Mouse (Mus musculus): ENCODE results near the gene Cela1. TPM values are rescaled to one million over a fixed set of nuclear protein-coding genes. Genes with fewer than 3 reads are reported as not detected.

Cela1 gene
- total RNA-seq, 2 experiments from 2014 or later, result 2.4 to 3.3 TPM

DNA sequence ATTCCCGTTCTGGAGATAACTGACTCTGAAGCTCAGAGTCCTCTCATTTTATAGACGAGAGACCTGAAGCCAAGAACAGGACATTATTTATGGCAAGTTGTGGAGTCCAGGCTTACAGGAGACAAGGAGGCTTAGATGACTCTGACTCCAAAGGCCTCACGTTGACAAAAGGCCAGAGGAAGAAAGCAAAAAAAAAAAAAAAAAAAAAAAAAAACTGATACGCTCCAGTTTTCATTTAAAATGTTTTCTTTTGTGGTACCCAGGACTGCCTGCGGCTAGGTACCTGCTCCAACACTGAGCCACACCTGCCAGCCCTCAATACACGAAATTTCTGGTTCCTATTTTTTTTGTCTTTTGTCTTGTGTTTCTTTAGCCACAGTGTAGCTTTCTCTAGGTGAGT is 20.3 kb downstream of the Cela1 start:
- intact Hi-C loops (cut with DNase I), result no loop called here
- Histone ChIP-seq H3K4me3 (no peak overlapping the region), H3K27ac (no peak overlapping the region)
- no peak for TF ChIP-seq CTCF (IDR thresholded peaks at IDR 0.05)
- no peak for DNase-seq (ENCODE audit: extremely low spot score in 1 of 2, low spot score in 2 of 2)

DNA sequence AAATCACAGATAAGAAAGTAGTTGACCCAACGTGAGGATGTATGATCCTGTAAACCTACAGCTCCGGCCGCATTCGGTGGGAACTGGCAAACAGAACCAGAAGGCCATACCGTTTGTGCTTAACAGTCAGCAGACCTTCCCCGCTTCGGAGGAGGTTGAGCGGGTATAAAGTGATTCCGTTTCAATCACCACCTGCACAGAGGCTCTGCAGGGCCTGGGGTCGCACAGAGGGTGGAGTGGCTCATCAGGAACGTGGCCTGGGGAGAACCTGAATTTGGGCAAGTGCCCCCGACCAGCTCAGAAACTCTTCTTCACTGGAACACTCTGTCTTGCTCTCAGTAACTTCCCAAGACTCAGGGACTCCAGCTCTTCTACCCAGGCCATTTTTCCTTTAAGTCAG is 20.9 kb downstream of the Cela1 start:
- no peak overlapping the region for H3K4me3 ChIP-seq
- H3K27ac ChIP-seq, result no peak overlapping the region
- intact Hi-C loops (cut with DNase I), result no loop called here
- no peak for DNase-seq (ENCODE audit: extremely low spot score in 1 of 2, low spot score in 2 of 2)
- no peak for TF ChIP-seq CTCF (IDR thresholded peaks at IDR 0.05)

DNA sequence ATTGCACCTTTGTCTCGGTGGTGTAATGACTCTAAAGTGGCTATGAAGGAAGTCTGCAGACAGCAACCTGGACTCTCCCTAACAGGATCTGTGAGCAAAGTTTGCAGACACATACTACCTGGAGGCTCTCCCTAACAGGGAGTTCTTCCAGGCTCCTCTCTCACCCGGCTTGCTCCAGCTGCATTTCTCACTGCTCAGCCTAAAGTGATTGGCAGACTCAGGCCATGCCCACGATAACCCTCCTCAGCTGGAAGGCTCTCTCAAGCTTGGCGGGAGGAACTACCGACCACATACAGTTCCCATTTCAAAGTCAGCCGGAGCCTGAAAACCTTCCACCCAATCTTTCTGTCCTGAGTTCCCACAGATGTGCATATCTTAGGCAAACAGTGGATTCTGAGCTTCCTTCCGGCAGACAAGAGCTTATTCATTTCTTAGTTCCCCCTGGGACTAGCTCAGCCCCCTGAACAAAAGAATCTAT is 21.5 kb downstream of the Cela1 start:
- DNase-seq (ENCODE audit: extremely low spot score in 1 of 2, low spot score in 2 of 2), result no peak
- intact Hi-C loops (cut with DNase I), result no loop called here

DNA sequence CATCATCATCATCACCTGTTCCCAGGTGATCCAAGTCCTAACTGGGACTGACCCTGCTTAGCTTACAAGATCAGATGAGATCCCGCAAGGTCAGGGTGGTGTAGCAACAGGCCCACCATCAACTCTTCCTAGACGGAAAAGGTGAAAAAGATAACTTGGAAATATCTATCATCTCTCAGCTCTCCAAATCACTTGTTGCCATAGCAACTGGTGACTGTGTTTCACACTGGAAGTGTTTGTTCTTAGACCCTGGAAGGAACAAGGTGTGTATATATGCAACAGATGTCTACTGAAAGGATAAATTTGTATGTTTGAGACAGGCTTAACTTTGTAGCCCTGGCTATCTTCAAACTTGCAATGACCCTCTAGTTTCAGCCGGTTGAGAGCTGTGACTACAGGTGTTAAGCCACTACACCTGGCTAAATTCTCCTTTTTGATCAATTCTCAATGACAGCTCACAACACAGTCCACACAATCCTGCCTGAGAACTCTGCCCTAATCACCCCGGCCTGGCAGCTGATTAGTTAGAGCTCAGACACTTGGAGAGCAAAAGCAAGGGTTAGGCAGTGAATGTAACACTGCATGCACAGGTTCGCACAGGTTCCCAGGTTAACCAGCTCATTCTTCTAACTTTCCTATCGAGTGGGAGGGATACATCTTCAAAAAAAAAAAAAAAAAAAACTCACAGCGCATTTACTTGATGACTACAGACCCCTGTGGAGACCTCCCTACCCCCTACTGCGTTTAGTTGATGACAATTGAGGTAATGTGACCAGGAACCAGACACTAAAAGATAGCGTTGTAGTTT is 22.1 kb downstream of the Cela1 start:
- DNase-seq (ENCODE audit: extremely low spot score in 1 of 2, low spot score in 2 of 2), result no peak
- no peak for TF ChIP-seq CTCF (IDR thresholded peaks at IDR 0.05)
- intact Hi-C loops (cut with DNase I), result no loop called here
- Histone ChIP-seq H3K27ac (no peak overlapping the region), H3K4me3 (no peak overlapping the region)

More for the DNA sequence above, 21.5 kb downstream of the Cela1 start:
- no peak overlapping the region for H3K4me3 ChIP-seq
- no peak overlapping the region for H3K27ac ChIP-seq
- TF ChIP-seq CTCF (IDR thresholded peaks at IDR 0.05), result no peak

DNA sequence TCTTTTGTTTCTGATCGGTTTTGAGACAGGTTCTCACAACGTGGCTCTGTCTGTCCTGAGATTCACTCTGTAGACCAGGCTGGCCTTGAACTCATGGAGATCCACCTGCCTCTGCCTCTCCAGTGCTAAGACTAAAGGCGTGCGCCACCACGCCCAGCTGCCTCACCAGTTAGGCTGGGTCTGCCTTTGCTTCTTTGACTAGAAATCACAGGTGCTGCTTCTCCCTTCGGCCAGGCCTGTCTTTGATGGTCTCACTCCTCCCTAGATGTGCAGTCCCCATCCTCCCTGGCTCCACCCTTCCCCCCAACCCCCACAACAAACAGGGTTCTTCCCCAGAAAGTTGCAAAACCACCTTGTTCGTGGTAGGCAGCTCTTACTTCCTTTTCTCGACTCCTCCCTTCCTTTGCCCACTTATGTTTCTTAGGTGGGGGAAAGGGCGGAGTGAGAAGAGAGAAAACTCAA is 22.9 kb downstream of the Cela1 start:
- H3K4me3 ChIP-seq, result no peak overlapping the region
- no peak for DNase-seq (ENCODE audit: extremely low spot score in 1 of 2, low spot score in 2 of 2)
- intact Hi-C loops (cut with DNase I), result no loop called here
- no peak for TF ChIP-seq CTCF (IDR thresholded peaks at IDR 0.05)
- H3K27ac ChIP-seq, result no peak overlapping the region

DNA sequence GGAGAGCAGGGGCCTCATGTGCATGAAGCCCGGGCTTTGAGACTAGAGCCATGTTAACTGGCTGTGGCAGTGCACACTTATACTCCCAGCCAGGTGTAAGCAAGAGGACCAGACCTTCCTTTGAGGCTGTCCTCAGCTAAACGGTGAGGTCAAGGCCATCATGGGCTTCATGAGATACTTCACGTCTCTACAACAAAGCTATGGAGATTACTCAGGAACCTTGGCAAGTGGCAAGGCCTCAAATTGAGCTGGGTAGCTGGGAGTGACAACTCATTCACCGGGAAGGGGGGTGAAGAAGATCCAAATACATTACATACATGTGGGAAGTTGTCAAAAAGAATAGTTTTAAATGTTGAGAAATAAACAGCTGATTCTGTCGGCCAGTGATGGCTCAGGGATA is 26.9 kb downstream of the Cela1 start:
- TF ChIP-seq CTCF (IDR thresholded peaks at IDR 0.05), result no peak
- no peak for DNase-seq (ENCODE audit: extremely low spot score in 1 of 2, low spot score in 2 of 2)
- Histone ChIP-seq H3K4me3 (no peak overlapping the region), H3K27ac (no peak overlapping the region)
- intact Hi-C loops (cut with DNase I), result no loop called here

DNA sequence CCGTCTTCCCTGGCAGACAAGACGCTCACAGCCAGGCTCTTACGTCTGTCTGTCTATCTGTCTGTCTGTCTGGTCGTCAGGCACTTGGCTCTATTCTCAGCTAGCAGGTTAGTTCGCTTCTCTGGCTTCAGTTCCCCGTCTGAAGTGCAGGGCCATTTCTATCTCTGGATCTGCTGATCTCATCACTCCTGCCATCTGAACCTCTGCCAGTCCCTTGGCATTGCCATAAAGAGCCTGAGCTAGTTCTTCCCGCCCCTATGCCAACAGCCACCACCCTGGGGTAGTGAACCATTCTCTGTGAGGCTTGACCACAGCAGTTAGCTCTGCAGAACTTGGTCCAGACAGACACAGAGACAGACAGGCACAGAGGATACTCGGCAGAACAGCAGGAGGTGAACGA is 27.4 kb downstream of the Cela1 start:
- intact Hi-C loops (cut with DNase I), result no loop called here
- Histone ChIP-seq H3K27ac (no peak overlapping the region), H3K4me3 (no peak overlapping the region)
- no peak for DNase-seq (ENCODE audit: extremely low spot score in 1 of 2, low spot score in 2 of 2)
- TF ChIP-seq CTCF (IDR thresholded peaks at IDR 0.05), result no peak

DNA sequence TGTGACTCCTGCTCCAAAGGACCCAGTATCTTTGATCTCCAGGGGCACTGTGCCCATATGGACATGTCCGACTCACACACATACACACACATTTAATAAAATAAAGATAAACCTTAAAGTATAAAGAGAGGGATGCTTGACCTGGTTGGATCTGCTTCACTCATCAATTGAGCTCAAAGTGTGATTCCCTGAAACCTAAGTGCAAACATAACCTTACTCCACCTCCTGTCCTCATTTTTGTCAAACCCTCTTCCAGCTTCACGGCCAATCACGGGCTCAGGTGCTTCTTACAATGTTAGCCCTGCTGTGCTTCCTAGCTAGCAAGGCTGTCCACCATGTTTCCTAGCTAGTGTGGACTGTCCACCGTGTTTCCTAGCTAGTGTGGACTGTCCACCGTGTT is 32.5 kb downstream of the Cela1 start:
- DNase-seq (ENCODE audit: extremely low spot score in 1 of 2, low spot score in 2 of 2), result no peak
- intact Hi-C loops (cut with DNase I), result no loop called here
- no peak overlapping the region for H3K27ac ChIP-seq
- TF ChIP-seq CTCF (IDR thresholded peaks at IDR 0.05), result no peak
- H3K4me3 ChIP-seq, result no peak overlapping the region

DNA sequence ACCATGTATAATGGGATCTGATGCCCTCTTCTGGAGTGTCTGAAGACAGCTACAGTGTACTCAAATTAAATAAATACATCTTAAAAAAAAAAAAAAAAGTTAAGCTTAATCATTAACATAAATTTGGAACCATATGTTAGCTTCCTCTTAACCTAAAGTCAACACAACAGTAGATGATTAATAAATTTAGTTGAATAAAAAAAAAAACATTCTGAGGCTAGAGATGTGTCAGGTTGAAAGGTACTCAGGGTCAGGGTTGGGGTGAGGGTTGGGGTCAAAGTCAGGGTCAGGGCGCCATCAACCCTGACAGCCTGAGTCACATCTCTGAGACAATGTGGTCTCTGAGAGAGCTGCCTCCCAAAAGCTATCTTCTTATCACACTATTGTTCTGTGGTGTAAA is 33.5 kb downstream of the Cela1 start:
- intact Hi-C loops (cut with DNase I), result no loop called here
- TF ChIP-seq CTCF (IDR thresholded peaks at IDR 0.05), result no peak
- no peak for DNase-seq (ENCODE audit: extremely low spot score in 1 of 2, low spot score in 2 of 2)
- no peak overlapping the region for H3K27ac ChIP-seq
- no peak overlapping the region for H3K4me3 ChIP-seq

DNA sequence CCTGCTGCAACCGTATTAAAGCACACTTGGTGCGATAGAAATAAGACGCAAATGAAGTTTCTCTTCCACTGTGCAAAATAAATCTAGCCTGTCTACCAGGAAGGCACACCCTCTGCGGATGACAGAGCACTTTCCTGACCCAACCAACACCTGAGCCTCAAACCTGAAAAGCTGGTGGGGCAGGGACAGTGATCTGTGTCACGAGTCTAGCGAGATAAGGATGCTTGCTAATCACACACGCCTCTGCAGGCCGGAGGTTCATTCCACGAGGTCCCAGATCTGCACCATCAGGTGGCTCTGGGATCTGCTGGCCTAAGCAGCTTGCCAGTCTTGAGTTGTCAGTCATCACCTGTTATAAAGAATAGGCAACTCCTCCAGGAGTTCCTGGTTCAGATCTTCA is 36.1 kb downstream of the Cela1 start:
- intact Hi-C loops (cut with DNase I), result no loop called here
- Histone ChIP-seq H3K27ac (no peak overlapping the region), H3K4me3 (no peak overlapping the region)
- TF ChIP-seq CTCF (IDR thresholded peaks at IDR 0.05), result no peak
- DNase-seq (ENCODE audit: extremely low spot score in 1 of 2, low spot score in 2 of 2), result no peak

DNA sequence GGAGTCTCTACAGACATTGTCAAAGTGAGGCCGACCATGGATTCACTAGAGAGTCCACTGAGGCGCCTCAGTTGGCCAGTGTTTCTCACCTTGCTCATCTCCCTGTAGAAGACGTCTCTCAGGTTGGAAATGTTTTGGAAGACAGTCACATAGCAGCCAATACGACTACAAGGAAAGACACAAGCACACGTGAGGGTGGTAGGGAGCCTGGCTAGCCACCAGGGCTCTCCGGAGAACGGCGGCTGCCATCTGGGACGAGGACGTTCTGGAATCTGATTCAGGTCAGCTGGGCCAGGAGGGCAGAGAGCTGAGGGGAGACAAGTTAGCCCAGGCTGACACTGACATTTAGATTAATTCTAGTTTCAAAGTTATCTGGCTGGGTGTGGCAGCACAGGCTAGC is 37.6 kb downstream of the Cela1 start:
- Histone ChIP-seq H3K4me3 (no peak overlapping the region), H3K27ac (no peak overlapping the region)
- no peak for DNase-seq (ENCODE audit: extremely low spot score in 1 of 2, low spot score in 2 of 2)
- TF ChIP-seq CTCF (IDR thresholded peaks at IDR 0.05), result no peak
- intact Hi-C loops (cut with DNase I), result no loop called here

DNA sequence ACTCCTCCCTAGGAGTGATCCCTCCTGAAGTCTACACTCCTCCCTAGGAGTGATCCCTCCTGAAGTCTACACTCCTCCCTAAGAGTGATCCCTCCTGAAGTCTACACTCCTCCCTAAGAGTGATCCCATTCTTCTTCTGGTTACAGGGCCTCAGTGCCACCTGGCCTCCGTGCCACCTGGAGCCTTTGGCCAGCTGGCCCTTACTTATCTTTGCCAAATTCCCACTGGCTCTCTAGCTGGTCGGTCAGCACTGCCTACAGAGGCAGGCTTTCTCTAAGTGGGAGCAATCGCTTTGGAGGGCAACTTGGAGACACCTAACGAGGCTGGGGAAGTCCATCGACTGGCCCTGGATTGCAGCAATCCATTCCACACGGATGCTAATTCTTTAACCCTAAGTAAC is 41.6 kb downstream of the Cela1 start:
- DNase-seq (ENCODE audit: extremely low spot score in 1 of 2, low spot score in 2 of 2), result no peak
- no peak overlapping the region for H3K4me3 ChIP-seq
- no peak overlapping the region for H3K27ac ChIP-seq
- intact Hi-C loops (cut with DNase I), result no loop called here
- TF ChIP-seq CTCF (IDR thresholded peaks at IDR 0.05), result no peak

DNA sequence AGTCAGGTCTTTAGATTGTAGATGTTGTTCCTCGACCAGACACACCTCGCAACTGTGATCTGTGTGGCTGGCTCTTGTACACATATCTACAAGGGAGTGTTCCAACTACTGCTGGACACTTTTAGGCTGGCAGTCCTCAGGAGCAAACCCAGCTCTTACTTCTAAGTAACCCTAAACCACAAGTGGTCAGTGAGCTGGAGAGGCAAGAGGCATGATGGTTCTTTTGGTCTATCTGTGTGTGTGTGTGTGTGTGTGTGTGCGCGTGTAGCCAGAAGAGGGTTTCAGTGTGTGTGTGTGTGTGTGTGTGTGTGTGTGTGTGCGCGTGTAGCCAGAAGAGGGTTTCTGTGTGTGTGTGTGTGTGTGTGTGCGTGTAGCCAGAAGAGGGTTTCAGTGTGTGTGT is 45.3 kb downstream of the Cela1 start:
- intact Hi-C loops (cut with DNase I), result no loop called here
- H3K27ac ChIP-seq, result no peak overlapping the region
- no peak for TF ChIP-seq CTCF (IDR thresholded peaks at IDR 0.05)
- DNase-seq (ENCODE audit: extremely low spot score in 1 of 2, low spot score in 2 of 2), result no peak
- no peak overlapping the region for H3K4me3 ChIP-seq
